Mouse (Mus musculus): Measurements from ENCODE around the gene Adcy10.

DNA sequence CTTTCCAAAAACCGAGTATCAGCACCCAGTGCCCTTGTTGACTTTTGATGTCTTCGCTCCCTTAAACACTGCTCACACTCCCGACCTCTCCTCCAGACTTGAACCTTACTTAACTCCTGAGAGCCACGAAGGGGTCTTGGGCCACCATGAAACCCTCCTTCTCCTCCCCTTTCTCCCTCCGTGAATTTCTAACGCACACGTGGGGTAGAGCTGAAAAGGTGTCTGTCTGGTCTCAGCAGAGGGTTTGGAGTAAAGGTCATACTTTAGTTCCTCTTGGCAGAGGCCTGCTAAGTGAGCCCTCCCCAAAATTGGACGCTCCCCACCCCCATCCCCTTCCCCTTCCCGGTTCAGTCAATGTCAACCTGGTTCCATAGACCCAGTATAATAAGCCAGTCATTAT is 23.3 kb upstream of the Adcy10 start:
- TF ChIP-seq CTCF (IDR thresholded peaks at IDR 0.05; ENCODE audit: insufficient read depth, low read depth, low read length) (no peak), POLR2A (IDR thresholded peaks at IDR 0.05; ENCODE audit: insufficient read depth, low read depth, low read length) (no peak)
